Mouse (Mus musculus): ENCODE results near the gene Trpc4ap. TPM values are rescaled to one million over a fixed set of nuclear protein-coding genes. Genes with fewer than 3 reads are reported as not detected.

The Trpc4ap gene
- polyA plus RNA-seq, 1 experiment from 2014 or later = 164 TPM

- Histone ChIP-seq H3K27ac (replicated peaks) (no peak overlapping the region), H3K9me3 (no peaks in the 10 kb centered on the region), H3K4me2 (no peak overlapping the region), H3K36me3 (peaks cover 69% of the 10 kb centered on the region), H3K4me3 (no peak overlapping the region), H3K4me1 (replicated peaks) (no peaks in the 10 kb centered on the region), H3K27me3 (no peaks in the 10 kb centered on the region), H3K9ac (no peak overlapping the region)
- 96% methylated on average over 8 of the region's 8 CpGs for WGBS
- ATAC-seq (ENCODE audit: low FRiP score, low read depth) = no peak
These were observed 24.3 kb downstream of the Trpc4ap start for GRCm38 (mm10) chr2:155667881-155668280.

- no peak overlapping the region for H3K4me3 ChIP-seq
- no peaks in the 10 kb centered on the region for H3K9me3 ChIP-seq
- H3K9ac ChIP-seq = no peak overlapping the region
- H3K27me3 ChIP-seq = no peaks in the 10 kb centered on the region
- no peak overlapping the region for H3K4me2 ChIP-seq
- no peaks in the 10 kb centered on the region for H3K4me1 ChIP-seq (replicated peaks)
- no peak for ATAC-seq (ENCODE audit: low FRiP score, low read depth)
- H3K27ac ChIP-seq (replicated peaks) = no peak overlapping the region
- WGBS = 86% methylated on average over 6 of the region's 6 CpGs
- H3K36me3 ChIP-seq = peaks cover 68% of the 10 kb centered on the region
These were observed 28.2 kb downstream of the Trpc4ap start for GRCm38 (mm10) chr2:155663910-155664460.

- Histone ChIP-seq H3K4me2 (no peak overlapping the region), H3K4me3 (no peak overlapping the region), H3K9me3 (no peaks in the 10 kb centered on the region), H3K36me3 (peaks cover 67% of the 10 kb centered on the region), H3K9ac (no peak overlapping the region), H3K27me3 (no peaks in the 10 kb centered on the region), H3K27ac (replicated peaks) (no peak overlapping the region), H3K4me1 (replicated peaks) (no peaks in the 10 kb centered on the region)
- 22% methylated on average over 5 of the region's 5 CpGs for WGBS
- no peak for ATAC-seq (ENCODE audit: low FRiP score, low read depth)
These were observed 29.1 kb downstream of the Trpc4ap start for GRCm38 (mm10) chr2:155663097-155663496.

GRCm38 (mm10) chr2:155662390-155662789 is 29.8 kb downstream of the Trpc4ap start:
- no peak for ATAC-seq (ENCODE audit: low FRiP score, low read depth)
- no peak overlapping the region for H3K4me3 ChIP-seq
- no peak overlapping the region for H3K9ac ChIP-seq
- no peaks in the 10 kb centered on the region for H3K4me1 ChIP-seq (replicated peaks)
- WGBS = 84% methylated on average over 5 of the region's 5 CpGs
- H3K9me3 ChIP-seq = no peaks in the 10 kb centered on the region
- no peak overlapping the region for H3K27ac ChIP-seq (replicated peaks)
- peaks cover 68% of the 10 kb centered on the region for H3K36me3 ChIP-seq
- no peaks in the 10 kb centered on the region for H3K27me3 ChIP-seq
- H3K4me2 ChIP-seq = no peak overlapping the region

- H3K27ac ChIP-seq (replicated peaks) = no peak overlapping the region
- peaks cover 75% of the 10 kb centered on the region for H3K36me3 ChIP-seq
- H3K9ac ChIP-seq = no peak overlapping the region
- no peaks in the 10 kb centered on the region for H3K4me1 ChIP-seq (replicated peaks)
- H3K27me3 ChIP-seq = no peaks in the 10 kb centered on the region
- H3K4me3 ChIP-seq = no peak overlapping the region
- 39% methylated on average over 6 of the region's 6 CpGs for WGBS
- H3K4me2 ChIP-seq = no peak overlapping the region
- ATAC-seq (ENCODE audit: low FRiP score, low read depth) = no peak
- no peaks in the 10 kb centered on the region for H3K9me3 ChIP-seq
These were observed 36.3 kb downstream of the Trpc4ap start for GRCm38 (mm10) chr2:155655759-155656372.

GRCm38 (mm10) chr2:155652618-155653017 is 39.6 kb downstream of the Trpc4ap start:
- H3K4me3 ChIP-seq = no peak overlapping the region
- no peak overlapping the region for H3K27ac ChIP-seq (replicated peaks)
- H3K36me3 ChIP-seq = peaks cover 81% of the 10 kb centered on the region
- H3K4me1 ChIP-seq (replicated peaks) = no peaks in the 10 kb centered on the region
- WGBS = 96% methylated on average over 5 of the region's 5 CpGs
- H3K9ac ChIP-seq = no peak overlapping the region
- H3K4me2 ChIP-seq = no peak overlapping the region
- ATAC-seq (ENCODE audit: low FRiP score, low read depth) = no peak
- H3K9me3 ChIP-seq = no peaks in the 10 kb centered on the region
- no peaks in the 10 kb centered on the region for H3K27me3 ChIP-seq

- Histone ChIP-seq H3K36me3 (peaks cover 71% of the 10 kb centered on the region), H3K27me3 (no peaks in the 10 kb centered on the region), H3K4me2 (no peak overlapping the region), H3K4me3 (no peak overlapping the region), H3K4me1 (replicated peaks) (peaks cover 5% of the 10 kb centered on the region; the same call in 1 of the 2 replicates), H3K27ac (replicated peaks) (no peak overlapping the region), H3K9me3 (no peaks in the 10 kb centered on the region), H3K9ac (no peak overlapping the region)
- ATAC-seq (ENCODE audit: low FRiP score, low read depth) = no peak
- 85% methylated on average over 7 of the region's 7 CpGs for WGBS
These were observed 46.4 kb downstream of the Trpc4ap start for GRCm38 (mm10) chr2:155645746-155646145.

GRCm38 (mm10) chr2:155641540-155642472 is 50.4 kb downstream of the Trpc4ap start:
- H3K9ac ChIP-seq = no peak overlapping the region
- no peak overlapping the region for H3K4me2 ChIP-seq
- H3K4me3 ChIP-seq = no peak overlapping the region
- ATAC-seq (ENCODE audit: low FRiP score, low read depth) = 0 out of 2 replicates have a peak, but pooled peaks have one; percentile 32
- no peaks in the 10 kb centered on the region for H3K9me3 ChIP-seq
- H3K27ac ChIP-seq (replicated peaks) = peak overlapping the region; percentile 67; the same call in 1 of the 2 replicates
- 64% methylated on average over 18 of the region's 18 CpGs for WGBS
- H3K4me1 ChIP-seq (replicated peaks) = peaks cover 10% of the 10 kb centered on the region; the same call in 1 of the 2 replicates
- no peaks in the 10 kb centered on the region for H3K27me3 ChIP-seq
- H3K36me3 ChIP-seq = peaks cover 82% of the 10 kb centered on the region

- Histone ChIP-seq H3K27me3 (no peaks in the 10 kb centered on the region), H3K4me2 (no peak overlapping the region), H3K27ac (replicated peaks) (peak overlapping the region; percentile 67), H3K9ac (no peak overlapping the region), H3K4me3 (no peak overlapping the region), H3K4me1 (replicated peaks) (peaks cover 10% of the 10 kb centered on the region; the same call in 1 of the 2 replicates), H3K9me3 (no peaks in the 10 kb centered on the region), H3K36me3 (peaks cover 88% of the 10 kb centered on the region)
- ATAC-seq (ENCODE audit: low FRiP score, low read depth) = 0 out of 2 replicates have a peak, but pooled peaks have one; percentile 14
- WGBS = 51% methylated on average over 6 of the region's 6 CpGs
These were observed 51.5 kb downstream of the Trpc4ap start for GRCm38 (mm10) chr2:155640656-155641055.

- WGBS = 89% methylated on average over 4 of the region's 4 CpGs
- no peak for ATAC-seq (ENCODE audit: low FRiP score, low read depth)
- Histone ChIP-seq H3K4me1 (replicated peaks) (peaks cover 10% of the 10 kb centered on the region; the same call in 1 of the 2 replicates), H3K4me2 (no peak overlapping the region), H3K9me3 (no peaks in the 10 kb centered on the region), H3K27me3 (peaks cover 18% of the 10 kb centered on the region), H3K27ac (replicated peaks) (no peak overlapping the region), H3K9ac (no peak overlapping the region), H3K4me3 (no peak overlapping the region), H3K36me3 (peaks cover 93% of the 10 kb centered on the region)
These were observed 54.8 kb downstream of the Trpc4ap start for GRCm38 (mm10) chr2:155637411-155637810.

GRCm38 (mm10) chr2:155636881-155637280 is 55.3 kb downstream of the Trpc4ap start:
- no peak for ATAC-seq (ENCODE audit: low FRiP score, low read depth)
- H3K9ac ChIP-seq = no peak overlapping the region
- H3K27me3 ChIP-seq = peaks cover 24% of the 10 kb centered on the region
- no peaks in the 10 kb centered on the region for H3K9me3 ChIP-seq
- peaks cover 10% of the 10 kb centered on the region; the same call in 1 of the 2 replicates for H3K4me1 ChIP-seq (replicated peaks)
- no peak overlapping the region for H3K4me3 ChIP-seq
- peaks cover 88% of the 10 kb centered on the region for H3K36me3 ChIP-seq
- no peak overlapping the region for H3K27ac ChIP-seq (replicated peaks)
- H3K4me2 ChIP-seq = no peak overlapping the region

GRCm38 (mm10) chr2:155635961-155636360 is 56.2 kb downstream of the Trpc4ap start:
- ATAC-seq (ENCODE audit: low FRiP score, low read depth) = no peak
- H3K4me3 ChIP-seq = no peak overlapping the region
- H3K27me3 ChIP-seq = peaks cover 33% of the 10 kb centered on the region
- 97% methylated on average over 8 of the region's 8 CpGs for WGBS
- no peak overlapping the region for H3K9ac ChIP-seq
- H3K27ac ChIP-seq (replicated peaks) = no peak overlapping the region
- peaks cover 84% of the 10 kb centered on the region for H3K36me3 ChIP-seq
- peaks cover 12% of the 10 kb centered on the region for H3K4me1 ChIP-seq (replicated peaks)
- H3K4me2 ChIP-seq = no peak overlapping the region
- no peaks in the 10 kb centered on the region for H3K9me3 ChIP-seq
